8 mouse cellular contexts compared by ENCODE assay signal in genomic region chr7:30279951-30280669, GRCm38 (mm10). TPM values are rescaled to one million over a fixed set of nuclear protein-coding genes. Genes with fewer than 3 reads are reported as not detected.
DNase-seq lines count a peak whose midpoint lies in the region; ATAC-seq lines count a peak whose summit lies in the region.

TSS of gene Thap8 (plus strand) at chr7:30280094.
TSS of gene Wdr62 (minus strand) at chr7:30280419.

- no peaks in the 10 kb centered on the region for H3K36me3 ChIP-seq in hindbrain, embryonic 14.5 days (replicated peaks; ENCODE audit: control insufficient read depth, insufficient read depth)

- H3K27me3 ChIP-seq in hindbrain, embryonic 14.5 days (ENCODE audit: control insufficient read depth, insufficient read depth, low read length), result no peaks in the 10 kb centered on the region

- peak; percentile 95 for ATAC-seq in hindbrain, embryonic 14.5 days (ENCODE audit: low FRiP score)

- H3K4me1 ChIP-seq in hindbrain, embryonic 14.5 days (replicated peaks; ENCODE audit: control insufficient read depth, insufficient read depth, low read length), result no peaks in the 10 kb centered on the region

- H3K9ac ChIP-seq in hindbrain, embryonic 14.5 days, result peak within 1 kb of the TSS; percentile 60

- under 1% methylated on average over 42 of the region's 49 CpGs for WGBS in hindbrain, embryonic 14.5 days

- peak; percentile 97 for DNase-seq in R1 (ENCODE audit: low read depth, low spot score)
- DNase-seq in cerebellum, postnatal 25 days, result peak; percentile 91 to 94
- peak; percentile 74 to 81 for DNase-seq in frontal cortex, postnatal 25 days (ENCODE audit: low spot score in 2 of 2)
- peak; percentile 94 for DNase-seq in hindbrain, embryonic 14.5 days (ENCODE audit: low spot score)
- peak; percentile 86 to 88 for DNase-seq in layer of hippocampus, postnatal 36 days
- peak; percentile 96 for DNase-seq in lung, postnatal 36 days
- peak; percentile 97 for DNase-seq in retina, postnatal 1 day
- peak; percentile 81 to 89 for DNase-seq in urinary bladder, adult 18-20 months (ENCODE audit: low spot score in 2 of 2)

- H3K4me3 ChIP-seq in hindbrain, embryonic 14.5 days (replicated peaks; ENCODE audit: low read length), result peak within 1 kb of the TSS; percentile 61

- peak within 1 kb of the TSS; percentile 91 for H3K4me2 ChIP-seq in hindbrain, embryonic 14.5 days (replicated peaks)

- H3K9me3 ChIP-seq in hindbrain, embryonic 14.5 days (ENCODE audit: control insufficient read depth, low read length), result no peaks in the 10 kb centered on the region

- H3K27ac ChIP-seq in hindbrain, embryonic 14.5 days, result peak within 1 kb of the TSS; percentile 97

RNA-seq across cellular contexts. Expression of gene Thap8, which starts in this region (rescaled TPM):
- polyA plus RNA-seq in hindbrain, embryonic 14.5 days (2014; fragmentation: Nextera tagmentation; extraction: Ambion mirVana), result 0.16 and 0.43 TPM in 2 replicates
- under 1 TPM; 0.27 to 0.28 TPM for total RNA-seq in layer of hippocampus, postnatal 36 days (2021)

RNA-seq across cellular contexts. Expression of gene Wdr62, which starts in this region (rescaled TPM):
- 5.7 and 5.9 TPM in 2 replicates for polyA plus RNA-seq in hindbrain, embryonic 14.5 days (2014; fragmentation: Nextera tagmentation; extraction: Ambion mirVana)
- 1 to 10 TPM in 1 of 2 experiments, under 1 TPM in 1; 0.94 to 2.1 TPM for total RNA-seq in layer of hippocampus, postnatal 36 days (2021)

Comparison
In these comparisons a context has a peak if more than half of its experiments do, and no peak if none do; other contexts are left out.
1. Peak in every context shown above with its lines: DNase-seq, ATAC-seq, H3K4me3 ChIP-seq and H3K27ac ChIP-seq.